Mouse (Mus musculus): ENCODE data around the gene Zfp786. TPM values are rescaled to one million over a fixed set of nuclear protein-coding genes. Genes with fewer than 3 reads are reported as not detected.
"Not testable (repeated sequence)": the region's sequence is repeated elsewhere in the genome, so short reads cannot be mapped to it uniquely, and the experiment has no call there.

The Zfp786 gene
- polyA plus RNA-seq, 1 experiment from 2014 or later: 3.5 TPM

GRCm38 (mm10) chr6:47781091-47781968 is 49.3 kb downstream of the Zfp786 start:
- Histone ChIP-seq H3K4me3 (ENCODE audit: low read depth, low read length) (peak overlapping the region; percentile 38), H3K9me3 (ENCODE audit: control insufficient read depth, low read depth, low read length) (no peaks in the 10 kb centered on the region), H3K27me3 (ENCODE audit: control insufficient read depth, insufficient read depth, low read length) (no peaks in the 10 kb centered on the region), H3K9ac (replicated peaks; ENCODE audit: low read depth, low read length) (peak overlapping the region; percentile 46; the same call in 1 of the 2 replicates), H3K36me3 (ENCODE audit: control insufficient read depth, insufficient read depth, low read length) (no peaks in the 10 kb centered on the region), H3K4me2 (replicated peaks; ENCODE audit: low read depth, low read length) (peak overlapping the region; percentile 58), H3K4me1 (ENCODE audit: control insufficient read depth, insufficient read depth, low read length) (0 out of 2 replicates have a peak, but pooled peaks cover 3% of the 10 kb centered on the region), H3K27ac (ENCODE audit: low read length) (peak overlapping the region; percentile 44; the same call in 1 of the 2 replicates)
- peak; percentile 60; the same call in 1 of the 2 replicates for ATAC-seq (ENCODE audit: insufficient number of reproducible peaks, insufficient read depth, low FRiP score, low read depth)
- 1% methylated on average over 21 of the region's 21 CpGs for WGBS

- Histone ChIP-seq H3K27me3 (ENCODE audit: control insufficient read depth, insufficient read depth, low read length) (no peaks in the 10 kb centered on the region), H3K9me3 (ENCODE audit: control insufficient read depth, low read depth, low read length) (no peaks in the 10 kb centered on the region), H3K4me3 (ENCODE audit: low read depth, low read length) (peak overlapping the region; percentile 38), H3K4me1 (ENCODE audit: control insufficient read depth, insufficient read depth, low read length) (0 out of 2 replicates have a peak, but pooled peaks cover 3% of the 10 kb centered on the region), H3K9ac (replicated peaks; ENCODE audit: low read depth, low read length) (peak overlapping the region; percentile 25; the same call in 1 of the 2 replicates), H3K4me2 (replicated peaks; ENCODE audit: low read depth, low read length) (peak overlapping the region; percentile 58), H3K27ac (ENCODE audit: low read length) (no peak overlapping the region), H3K36me3 (ENCODE audit: control insufficient read depth, insufficient read depth, low read length) (no peaks in the 10 kb centered on the region)
- ATAC-seq (ENCODE audit: insufficient number of reproducible peaks, insufficient read depth, low FRiP score, low read depth): no peak
- WGBS: 19% methylated on average over 2 of the region's 2 CpGs
Measured at GRCm38 (mm10) chr6:47780576-47781013, 50.1 kb downstream of the Zfp786 start.

- H3K36me3 ChIP-seq (ENCODE audit: control insufficient read depth, insufficient read depth, low read length); H3K27me3 ChIP-seq (ENCODE audit: control insufficient read depth, insufficient read depth, low read length); H3K9ac ChIP-seq (replicated peaks; ENCODE audit: low read depth, low read length); H3K9me3 ChIP-seq (ENCODE audit: control insufficient read depth, low read depth, low read length); ATAC-seq (ENCODE audit: insufficient number of reproducible peaks, insufficient read depth, low FRiP score, low read depth); H3K4me1 ChIP-seq (ENCODE audit: control insufficient read depth, insufficient read depth, low read length); H3K27ac ChIP-seq (ENCODE audit: low read length); H3K4me3 ChIP-seq (ENCODE audit: low read depth, low read length): not testable (repeated sequence)
- 58% methylated on average over 7 of the region's 19 CpGs for WGBS
- 0 out of 2 replicates have a peak overlapping the region, but pooled peaks have one; percentile 32 for H3K4me2 ChIP-seq (replicated peaks; ENCODE audit: low read depth, low read length)
Measured at GRCm38 (mm10) chr6:47771760-47772159, 58.9 kb downstream of the Zfp786 start.

GRCm38 (mm10) chr6:47771113-47771512 is 59.6 kb downstream of the Zfp786 start:
- not testable (repeated sequence) for H3K4me2 ChIP-seq (replicated peaks; ENCODE audit: low read depth, low read length); ATAC-seq (ENCODE audit: insufficient number of reproducible peaks, insufficient read depth, low FRiP score, low read depth); H3K27ac ChIP-seq (ENCODE audit: low read length); H3K9me3 ChIP-seq (ENCODE audit: control insufficient read depth, low read depth, low read length); H3K9ac ChIP-seq (replicated peaks; ENCODE audit: low read depth, low read length); H3K4me1 ChIP-seq (ENCODE audit: control insufficient read depth, insufficient read depth, low read length); H3K36me3 ChIP-seq (ENCODE audit: control insufficient read depth, insufficient read depth, low read length); H3K4me3 ChIP-seq (ENCODE audit: low read depth, low read length); H3K27me3 ChIP-seq (ENCODE audit: control insufficient read depth, insufficient read depth, low read length)
- 78% methylated on average over 12 of the region's 12 CpGs for WGBS

- ATAC-seq (ENCODE audit: insufficient number of reproducible peaks, insufficient read depth, low FRiP score, low read depth); H3K4me1 ChIP-seq (ENCODE audit: control insufficient read depth, insufficient read depth, low read length); H3K9me3 ChIP-seq (ENCODE audit: control insufficient read depth, low read depth, low read length); H3K36me3 ChIP-seq (ENCODE audit: control insufficient read depth, insufficient read depth, low read length); H3K9ac ChIP-seq (replicated peaks; ENCODE audit: low read depth, low read length); H3K4me2 ChIP-seq (replicated peaks; ENCODE audit: low read depth, low read length); H3K4me3 ChIP-seq (ENCODE audit: low read depth, low read length); H3K27me3 ChIP-seq (ENCODE audit: control insufficient read depth, insufficient read depth, low read length); H3K27ac ChIP-seq (ENCODE audit: low read length): not testable (repeated sequence)
- WGBS: 71% methylated on average over 4 of the region's 4 CpGs
Measured at GRCm38 (mm10) chr6:47769861-47770260, 60.8 kb downstream of the Zfp786 start.

MicroRNA genes within 50 kb of the gene (microRNA counts, 519-probe panel; counts per million panel counts)
- microRNA mmu-miR-704: not detected

Small RNA genes within 50 kb of the gene (microRNA-seq; reads per million reads assigned to microRNA genes)
- gene Mir704: not detected

Other genes starting within 250 kb of the Zfp786 start
- gene Ezh2, start 235.5 kb downstream of the Zfp786 start, polyA plus RNA-seq (2014; fragmentation: Nextera tagmentation; extraction: Ambion mirVana): 87.7 and 97.6 TPM in 2 replicates
- 236 and 273 TPM in 2 replicates for gene Pdia4, start 17.4 kb downstream of the Zfp786 start, polyA plus RNA-seq (2014; fragmentation: Nextera tagmentation; extraction: Ambion mirVana)
- 11.6 and 13.4 TPM in 2 replicates for gene Zfp398, start 4.8 kb upstream of the Zfp786 start, polyA plus RNA-seq (2014; fragmentation: Nextera tagmentation; extraction: Ambion mirVana)
- 13.4 and 13.8 TPM in 2 replicates for gene Zfp282, start 46.3 kb upstream of the Zfp786 start, polyA plus RNA-seq (2014; fragmentation: Nextera tagmentation; extraction: Ambion mirVana)
- gene Zfp212, start 89.6 kb upstream of the Zfp786 start, polyA plus RNA-seq (2014; fragmentation: Nextera tagmentation; extraction: Ambion mirVana): 13.3 and 13.8 TPM in 2 replicates
- gene Zfp956, start 122.5 kb upstream of the Zfp786 start, polyA plus RNA-seq (2014; fragmentation: Nextera tagmentation; extraction: Ambion mirVana): 10.0 and 10.9 TPM in 2 replicates
- gene Zfp777, start 218.0 kb upstream of the Zfp786 start, polyA plus RNA-seq (2014; fragmentation: Nextera tagmentation; extraction: Ambion mirVana): 7.1 and 7.3 TPM in 2 replicates